Mouse (Mus musculus): ENCODE results near the gene Ankrd34a. TPM values are rescaled to one million over a fixed set of nuclear protein-coding genes. Genes with fewer than 3 reads are reported as not detected.

The Ankrd34a gene
- total RNA-seq, 2 experiments from 2014 or later = 55.7 to 56.8 TPM

- DNase-seq (ENCODE audit: low spot score in 2 of 2) = no peak
These were observed 17.7 kb upstream of the Ankrd34a start for GRCm38 (mm10) chr3:96578561-96579238.

GRCm38 (mm10) chr3:96579239-96579750 is 17.1 kb upstream of the Ankrd34a start:
- no peak for DNase-seq (ENCODE audit: low spot score in 2 of 2)

GRCm38 (mm10) chr3:96579885-96580454 is 16.5 kb upstream of the Ankrd34a start:
- peak; percentile 90 to 94 for DNase-seq (ENCODE audit: low spot score in 2 of 2)

GRCm38 (mm10) chr3:96581141-96581540 is 15.3 kb upstream of the Ankrd34a start:
- no peak for DNase-seq (ENCODE audit: low spot score in 2 of 2)

- DNase-seq (ENCODE audit: low spot score in 2 of 2) = no peak
These were observed 14.5 kb upstream of the Ankrd34a start for GRCm38 (mm10) chr3:96581771-96582515.

- DNase-seq (ENCODE audit: low spot score in 2 of 2) = no peak
These were observed 13.1 kb upstream of the Ankrd34a start for GRCm38 (mm10) chr3:96583386-96583785.

- no peak for DNase-seq (ENCODE audit: low spot score in 2 of 2)
These were observed 5.8 kb upstream of the Ankrd34a start for GRCm38 (mm10) chr3:96590657-96591056.

- no peak for DNase-seq (ENCODE audit: low spot score in 2 of 2)
These were observed 3.1 kb upstream of the Ankrd34a start for GRCm38 (mm10) chr3:96593374-96593773.

- DNase-seq (ENCODE audit: low spot score in 2 of 2) = peak; percentile 91 to 95
These were observed 2.5 kb upstream of the Ankrd34a start, which contains the start of gene Polr3gl for GRCm38 (mm10) chr3:96593790-96594560. Gene Polr3gl, minus strand, starts transcription at chr3:96594181.

- no peak for DNase-seq (ENCODE audit: low spot score in 2 of 2)
These were observed 1.6 kb upstream of the Ankrd34a start for GRCm38 (mm10) chr3:96594851-96595250.

- no peak for DNase-seq (ENCODE audit: low spot score in 2 of 2)
These were observed 775 bp upstream of the Ankrd34a start for GRCm38 (mm10) chr3:96595661-96596060.

- no peak for DNase-seq (ENCODE audit: low spot score in 2 of 2)
These were observed 419 bp downstream of the Ankrd34a start for GRCm38 (mm10) chr3:96596855-96597254.

GRCm38 (mm10) chr3:96597435-96597891 is 1.0 kb downstream of the Ankrd34a start:
- no peak for DNase-seq (ENCODE audit: low spot score in 2 of 2)

- DNase-seq (ENCODE audit: low spot score in 2 of 2) = no peak
These were observed 2.0 kb downstream of the Ankrd34a start for GRCm38 (mm10) chr3:96598156-96599068.

- no peak for DNase-seq (ENCODE audit: low spot score in 2 of 2)
These were observed 2.6 kb downstream of the Ankrd34a start for GRCm38 (mm10) chr3:96599069-96599393.

- no peak for DNase-seq (ENCODE audit: low spot score in 2 of 2)
These were observed 3.0 kb downstream of the Ankrd34a start for GRCm38 (mm10) chr3:96599411-96599810.

GRCm38 (mm10) chr3:96600639-96601250 is 4.3 kb downstream of the Ankrd34a start, which contains the start of gene Lix1l:
Gene Lix1l, plus strand, starts transcription at chr3:96601149.
- peak; percentile 96 to 97 for DNase-seq (ENCODE audit: low spot score in 2 of 2)

GRCm38 (mm10) chr3:96601251-96601787 is 4.9 kb downstream of the Ankrd34a start:
- DNase-seq (ENCODE audit: low spot score in 2 of 2) = peak in 1 of 2 experiments; percentile 64
